ENCODE assay signal across 8 mouse cellular contexts in the genomic region with DNA sequence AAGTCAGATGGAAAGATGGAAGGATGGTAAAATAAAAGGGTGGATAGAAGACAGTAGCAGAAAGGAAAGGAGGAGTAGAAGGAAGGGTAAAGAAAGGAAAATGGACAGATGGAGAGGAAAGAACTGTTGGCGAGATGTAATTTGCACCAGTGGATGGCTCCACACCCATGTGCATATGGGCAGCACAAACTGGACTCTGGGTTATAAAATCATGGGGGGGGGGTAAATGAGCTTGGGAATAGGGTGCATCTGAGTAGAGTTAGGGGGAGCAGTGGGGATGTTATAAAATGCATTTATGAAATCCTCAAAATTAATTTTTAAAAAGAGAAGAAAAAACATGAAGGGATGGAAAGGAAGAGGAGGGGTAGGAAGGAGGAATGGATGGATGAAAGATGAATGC. TPM values are rescaled to one million over a fixed set of nuclear protein-coding genes. Genes with fewer than 3 reads are reported as not detected.
DNase-seq lines count a peak whose midpoint lies in the region; ATAC-seq and TF ChIP-seq lines count a peak whose summit lies in the region.

No protein-coding gene starts in this region.

- DNase-seq in cerebellum, adult 2 months, result no peak
- no peak for DNase-seq in cerebellum, postnatal 25 days
- DNase-seq in adrenal gland, postnatal 25 days, result no peak
- no peak for DNase-seq in thymus, postnatal 10 days (ENCODE audit: low spot score in 2 of 2)

- peak overlapping the region; percentile 93 for H3K4me3 ChIP-seq in cerebellum, adult 2 months (replicated peaks; ENCODE audit: insufficient read depth, low read depth, low read length)
- H3K4me3 ChIP-seq in megakaryocyte, embryonic 14.5 days (replicated peaks), result peak overlapping the region; percentile 93
- peak overlapping the region; percentile 49 for H3K4me3 ChIP-seq in limb, embryonic 15.5 days
- H3K4me3 ChIP-seq in stomach, embryonic 16.5 days (replicated peaks; ENCODE audit: low read length), result peak overlapping the region; percentile 53

- no peak for TF ChIP-seq CTCF in cerebellum, adult 2 months (IDR thresholded peaks at IDR 0.05; ENCODE audit: borderline replicate concordance, insufficient read depth, low read depth, low read length)

- no peaks in the 10 kb centered on the region for H3K27me3 ChIP-seq in cerebellum, adult 2 months (ENCODE audit: control insufficient read depth, insufficient read depth, low read length)
- peaks cover 19% of the 10 kb centered on the region for H3K27me3 ChIP-seq in megakaryocyte, embryonic 14.5 days (replicated peaks)
- no peaks in the 10 kb centered on the region for H3K27me3 ChIP-seq in limb, embryonic 15.5 days
- H3K27me3 ChIP-seq in stomach, embryonic 16.5 days (ENCODE audit: control insufficient read depth, insufficient read depth, low read length), result no peaks in the 10 kb centered on the region

- WGBS in cerebellum, adult 2 months, result 12% methylated on average over 1 of the region's 1 CpGs
- WGBS in limb, embryonic 15.5 days, result 77% methylated on average over 1 of the region's 1 CpGs
- WGBS in stomach, embryonic 16.5 days, result 62% methylated on average over 1 of the region's 1 CpGs

- H3K4me1 ChIP-seq in cerebellum, adult 2 months (ENCODE audit: control insufficient read depth, insufficient read depth, low read length), result peaks cover 2% of the 10 kb centered on the region; the same call in 1 of the 2 replicates
- H3K4me1 ChIP-seq in megakaryocyte, embryonic 14.5 days, result no peaks in the 10 kb centered on the region
- H3K4me1 ChIP-seq in limb, embryonic 15.5 days, result 0 out of 2 replicates have a peak, but pooled peaks cover 4% of the 10 kb centered on the region
- H3K4me1 ChIP-seq in stomach, embryonic 16.5 days (ENCODE audit: control insufficient read depth, insufficient read depth, low read length), result peaks cover 3% of the 10 kb centered on the region; the same call in 1 of the 2 replicates

- H3K36me3 ChIP-seq in megakaryocyte, embryonic 14.5 days (replicated peaks; ENCODE audit: low read length), result peaks cover 13% of the 10 kb centered on the region
- H3K36me3 ChIP-seq in limb, embryonic 15.5 days, result peaks cover 12% of the 10 kb centered on the region; the same call in 1 of the 2 replicates
- no peaks in the 10 kb centered on the region for H3K36me3 ChIP-seq in stomach, embryonic 16.5 days (ENCODE audit: control insufficient read depth, insufficient read depth, low read length)

- no peak for ATAC-seq in megakaryocyte, adult 5-6 weeks (ENCODE audit: poor library complexity, severe bottlenecking)
- no peak for ATAC-seq in limb, embryonic 15.5 days (ENCODE audit: insufficient number of reproducible peaks, low FRiP score, low TSS enrichment, low read depth)
- ATAC-seq in stomach, embryonic 16.5 days (ENCODE audit: insufficient read depth, low FRiP score), result no peak

- peak overlapping the region; percentile 38 for H3K4me2 ChIP-seq in limb, embryonic 15.5 days
- H3K4me2 ChIP-seq in stomach, embryonic 16.5 days (ENCODE audit: low read depth, low read length), result peak overlapping the region; percentile 54

- TF ChIP-seq POLR2A in cerebellum, adult 2 months (IDR thresholded peaks at IDR 0.05; ENCODE audit: borderline replicate concordance, insufficient read depth, low read length), result no peak

- no peak overlapping the region for H3K27ac ChIP-seq in cerebellum, adult 2 months (ENCODE audit: insufficient read depth, low read length)
- no peak overlapping the region for H3K27ac ChIP-seq in limb, embryonic 15.5 days
- no peak overlapping the region for H3K27ac ChIP-seq in stomach, embryonic 16.5 days (ENCODE audit: low read length)

- no peaks in the 10 kb centered on the region for H3K9me3 ChIP-seq in megakaryocyte, embryonic 14.5 days
- H3K9me3 ChIP-seq in limb, embryonic 15.5 days, result no peaks in the 10 kb centered on the region
- no peaks in the 10 kb centered on the region for H3K9me3 ChIP-seq in stomach, embryonic 16.5 days (replicated peaks; ENCODE audit: control insufficient read depth, low read length)

- H3K9ac ChIP-seq in limb, embryonic 15.5 days, result peak overlapping the region; percentile 35; the same call in 1 of the 2 replicates
- H3K9ac ChIP-seq in stomach, embryonic 16.5 days (ENCODE audit: low read length), result no peak overlapping the region

RNA-seq across cellular contexts. Expression of gene Ids, which starts 0.7 kb away (rescaled TPM):
- 130 and 137 TPM in 2 replicates for polyA plus RNA-seq in cerebellum, adult 2 months (2012; rRNA removed)
- polyA plus RNA-seq in megakaryocyte, embryonic 14.5 days (2012; ENCODE audit: insufficient read depth, low replicate concordance), result 0.20 TPM in 1 of 2 replicates, not detected in the other
- 69.2 and 77.5 TPM in 2 replicates for total RNA-seq in megakaryocyte, adult 5-6 weeks (2015)
- total RNA-seq in megakaryocyte, adult 5-6 weeks (2017), result 14.3 and 19.0 TPM in 2 replicates
- 3.9 and 4.3 TPM in 2 replicates for polyA plus RNA-seq in limb, embryonic 15.5 days (2015; fragmentation: Nextera tagmentation; extraction: Ambion mirVana)
- polyA plus RNA-seq in stomach, embryonic 16.5 days (2015; fragmentation: Nextera tagmentation; extraction: Ambion mirVana), result 3.8 TPM in 2 replicates
- 28.6 and 28.8 TPM in 2 replicates for total RNA-seq in adrenal gland, postnatal 25 days (2021)

RNA-seq across cellular contexts. Expression of gene 1110012L19Rik, which starts 21.5 kb away (rescaled TPM):
- 20.5 and 22.9 TPM in 2 replicates for polyA plus RNA-seq in cerebellum, adult 2 months (2012; rRNA removed)
- 2.9 TPM in 1 of 2 replicates, not detected in the other for polyA plus RNA-seq in megakaryocyte, embryonic 14.5 days (2012; ENCODE audit: insufficient read depth, low replicate concordance)
- total RNA-seq in megakaryocyte, adult 5-6 weeks (2015), result 12.6 and 18.5 TPM in 2 replicates
- total RNA-seq in megakaryocyte, adult 5-6 weeks (2017), result 22.1 and 25.7 TPM in 2 replicates
- 26.7 and 30.3 TPM in 2 replicates for polyA plus RNA-seq in limb, embryonic 15.5 days (2015; fragmentation: Nextera tagmentation; extraction: Ambion mirVana)
- 31.8 and 35.6 TPM in 2 replicates for polyA plus RNA-seq in stomach, embryonic 16.5 days (2015; fragmentation: Nextera tagmentation; extraction: Ambion mirVana)
- total RNA-seq in adrenal gland, postnatal 25 days (2021), result 18.1 and 19.9 TPM in 2 replicates

Comparison
In these comparisons a context has a peak if more than half of its experiments do, and no peak if none do; other contexts are left out.
1. RNA of gene Ids, which starts 0.7 kb away (polyA plus RNA-seq): 130 to 137 TPM in cerebellum, adult 2 months; 3.9 to 4.3 TPM in limb, embryonic 15.5 days, 3.8 TPM in stomach, embryonic 16.5 days and 0.20 TPM in megakaryocyte, embryonic 14.5 days; every median in the first group is over 10 times any median in the second.
2. Peak in every context shown above with its lines, with median percentiles within 50 percentile points of each other: H3K4me3 ChIP-seq.